Mouse (Mus musculus) lung, embryonic 14.5 days (tissue): ENCODE data around the gene Casp8. TPM values are rescaled to one million over a fixed set of nuclear protein-coding genes. Genes with fewer than 3 reads are reported as not detected.
"Not testable (repeated sequence)": the region's sequence is repeated elsewhere in the genome, so short reads cannot be mapped to it uniquely, and the experiment has no call there.

Experiments used
- ATAC-seq: fragments of 200-750 bp; cut with Nextera tagmentation; 2 replicates; pipeline ENCODE4 v1.8.0; 2017; ENCODE audit warnings: mild to moderate bottlenecking, moderate TSS enrichment, moderate library complexity; ENCODE audit not compliant: insufficient read depth
- DNase-seq: peaks from one replicate; pipeline ENCODE4 v3.0.0-alpha.2; 2015
- H3K27ac ChIP-seq: fragments of 300-500 bp; sonication (generic); 2 replicates; pipeline ENCODE4 v1.5.1; 2014; ENCODE audit warnings: low read depth, mild to moderate bottlenecking, moderate library complexity
- H3K27me3 ChIP-seq: fragments of 300-500 bp; sonication (generic); 2 replicates; pipeline ENCODE4 v1.6.1; 2014; ENCODE audit warnings: low read length, control low read depth; ENCODE audit not compliant: insufficient read depth
- H3K36me3 ChIP-seq: fragments of 300-500 bp; sonication (generic); 2 replicates; pipeline ENCODE4 v1.6.1; 2014; ENCODE audit warnings: control low read depth; ENCODE audit not compliant: insufficient read depth
- H3K4me1 ChIP-seq: fragments of 300-500 bp; sonication (generic); 2 replicates; pipeline ENCODE4 v1.6.1; 2014; ENCODE audit warnings: antibody characterized with exemption, control low read depth; ENCODE audit not compliant: insufficient read depth
- H3K4me2 ChIP-seq: fragments of 300-500 bp; sonication (generic); 2 replicates; pipeline ENCODE4 v1.6.1; 2014; ENCODE audit warnings: mild to moderate bottlenecking
- H3K4me3 ChIP-seq: fragments of 300-500 bp; sonication (generic); 2 replicates; pipeline ENCODE4 v1.5.1; 2014; ENCODE audit warnings: low read depth, low read length
- H3K9ac ChIP-seq: fragments of 300-500 bp; sonication (generic); 2 replicates; pipeline ENCODE4 v1.6.1; 2014
- H3K9me3 ChIP-seq: fragments of 300-500 bp; sonication (generic); 2 replicates; pipeline ENCODE4 v1.6.1; 2016; ENCODE audit warnings: low read depth, low read length, control low read depth
- CTCF ChIP-seq: IDR thresholded peaks from 2 replicates; pipeline ENCODE4 v1.5.1; 2016; ENCODE audit warnings: antibody characterized with exemption, low read depth
- WGBS: fragments of 180-500 bp; shearing (Covaris S2); extraction: QIAGEN DNeasy Blood & Tissue Kit; methylation state at CpG from one replicate; pipeline ENCODE4 v1.1.7; 2014; 5-methylcytosine and 5-hydroxymethylcytosine counted together
- polyA plus RNA-seq: library from polyadenylated mRNA; unstranded; fragments of >200 nt; fragmentation: Nextera tagmentation; extraction: Ambion mirVana; gene quantifications from 2 replicates; pipeline ENCODE4 v1.2.1, GENCODE M21; 2014

The Casp8 gene
- polyA plus RNA-seq, 1 experiment from 2014 or later = 50.4 TPM

- H3K9ac ChIP-seq, H3K36me3 ChIP-seq, H3K27me3 ChIP-seq, H3K4me1 ChIP-seq, H3K9me3 ChIP-seq, H3K4me3 ChIP-seq: not testable (repeated sequence)
- H3K27ac ChIP-seq = peak overlapping the region; percentile 54; the same call in 1 of the 2 replicates
- H3K4me2 ChIP-seq = peak overlapping the region; percentile 36
- WGBS = 61% methylated on average over 13 of the region's 13 CpGs
- peak; percentile 32 for DNase-seq
- ATAC-seq = peak; percentile 75
These were observed 64.7 kb downstream of the Casp8 start for GRCm38 (mm10) chr1:58859738-58860365.

GRCm38 (mm10) chr1:58860586-58860985 is 65.4 kb downstream of the Casp8 start:
- H3K9me3 ChIP-seq, H3K4me2 ChIP-seq, DNase-seq, H3K36me3 ChIP-seq, H3K27ac ChIP-seq, H3K27me3 ChIP-seq, H3K4me1 ChIP-seq, H3K9ac ChIP-seq, H3K4me3 ChIP-seq, ATAC-seq: not testable (repeated sequence)
- WGBS = 70% methylated on average over 3 of the region's 3 CpGs

- not testable (repeated sequence) for H3K27ac ChIP-seq, H3K4me3 ChIP-seq
- WGBS = 70% methylated on average over 4 of the region's 4 CpGs
These were observed 81.3 kb downstream of the Casp8 start for GRCm38 (mm10) chr1:58876500-58876899.

GRCm38 (mm10) chr1:58879291-58879690 is 84.1 kb downstream of the Casp8 start:
- not testable (repeated sequence) for H3K4me3 ChIP-seq, H3K9me3 ChIP-seq

More at GRCm38 (mm10) chr1:58876500-58876899, 81.3 kb downstream of the Casp8 start:
- H3K9ac ChIP-seq, H3K36me3 ChIP-seq, H3K27me3 ChIP-seq, DNase-seq, H3K9me3 ChIP-seq, H3K4me1 ChIP-seq, H3K4me2 ChIP-seq, ATAC-seq: not testable (repeated sequence)

GRCm38 (mm10) chr1:58883279-58883678 is 88.1 kb downstream of the Casp8 start:
- H3K4me2 ChIP-seq, H3K4me3 ChIP-seq, H3K27me3 ChIP-seq, H3K27ac ChIP-seq, H3K4me1 ChIP-seq, H3K9ac ChIP-seq, ATAC-seq, H3K9me3 ChIP-seq, DNase-seq, H3K36me3 ChIP-seq: not testable (repeated sequence)
- WGBS = 84% methylated on average over 9 of the region's 9 CpGs

More at GRCm38 (mm10) chr1:58879291-58879690, 84.1 kb downstream of the Casp8 start:
- H3K27ac ChIP-seq, DNase-seq, H3K27me3 ChIP-seq, H3K4me1 ChIP-seq, ATAC-seq, H3K9ac ChIP-seq, H3K4me2 ChIP-seq, H3K36me3 ChIP-seq: not testable (repeated sequence)
- 89% methylated on average over 2 of the region's 2 CpGs for WGBS

- Histone ChIP-seq H3K4me3 (no peak overlapping the region), H3K9ac (no peak overlapping the region), H3K4me2 (no peak overlapping the region), H3K36me3 (no peaks in the 10 kb centered on the region), H3K9me3 (no peaks in the 10 kb centered on the region), H3K4me1 (no peaks in the 10 kb centered on the region), H3K27ac (no peak overlapping the region), H3K27me3 (no peaks in the 10 kb centered on the region)
- DNase-seq = no peak
- ATAC-seq = no peak
- no peak for TF ChIP-seq CTCF
- 89% methylated on average over 4 of the region's 4 CpGs for WGBS
These were observed 90.5 kb downstream of the Casp8 start for GRCm38 (mm10) chr1:58885646-58886045.

GRCm38 (mm10) chr1:58889826-58890546 is 94.8 kb downstream of the Casp8 start:
- ATAC-seq (no peak), DNase-seq (no peak)
- WGBS = 49% methylated on average over 5 of the region's 5 CpGs
- Histone ChIP-seq H3K27ac (no peak overlapping the region), H3K4me1 (no peaks in the 10 kb centered on the region), H3K36me3 (no peaks in the 10 kb centered on the region), H3K27me3 (no peaks in the 10 kb centered on the region), H3K4me2 (no peak overlapping the region), H3K9me3 (no peaks in the 10 kb centered on the region), H3K9ac (no peak overlapping the region), H3K4me3 (no peak overlapping the region)
- no peak for TF ChIP-seq CTCF

GRCm38 (mm10) chr1:58890697-58891290 is 95.6 kb downstream of the Casp8 start:
- WGBS = 63% methylated on average over 4 of the region's 5 CpGs
- H3K4me1 ChIP-seq, H3K9ac ChIP-seq, H3K4me3 ChIP-seq, ATAC-seq, H3K36me3 ChIP-seq, H3K9me3 ChIP-seq, H3K27me3 ChIP-seq, H3K27ac ChIP-seq, H3K4me2 ChIP-seq, DNase-seq: not testable (repeated sequence)

GRCm38 (mm10) chr1:58891481-58892170 is 96.5 kb downstream of the Casp8 start:
- whole genome bisulfite sequencing = 54% methylated on average over 2 of the region's 2 CpGs
- not testable (repeated sequence) for H3K36me3 ChIP-seq

GRCm38 (mm10) chr1:58892386-58892785 is 97.2 kb downstream of the Casp8 start:
- H3K27me3 ChIP-seq, H3K36me3 ChIP-seq, H3K4me3 ChIP-seq, DNase-seq, H3K4me2 ChIP-seq, H3K9me3 ChIP-seq, ATAC-seq, H3K9ac ChIP-seq, H3K4me1 ChIP-seq, H3K27ac ChIP-seq: not testable (repeated sequence)
- WGBS = 76% methylated on average over 8 of the region's 8 CpGs

More at GRCm38 (mm10) chr1:58891481-58892170, 96.5 kb downstream of the Casp8 start:
- ATAC-seq, DNase-seq, H3K4me3 ChIP-seq, H3K4me1 ChIP-seq, H3K9ac ChIP-seq, H3K9me3 ChIP-seq, H3K4me2 ChIP-seq, H3K27ac ChIP-seq, H3K27me3 ChIP-seq: not testable (repeated sequence)
